Mouse (Mus musculus) CD4-positive, CD25-positive, alpha-beta regulatory T cell (primary cell): ENCODE measurements around the gene Olfr531. TPM values are rescaled to one million over a fixed set of nuclear protein-coding genes. Genes with fewer than 3 reads are reported as not detected.

Experiments
- polyA plus RNA-seq: library from polyadenylated mRNA; unstranded; fragments of 100-300 nt; shearing (Covaris generic); gene quantifications from one replicate; pipeline ENCODE4 v1.2.1, GENCODE M21; 2017

The Olfr531 gene
- not detected for polyA plus RNA-seq

DNA sequence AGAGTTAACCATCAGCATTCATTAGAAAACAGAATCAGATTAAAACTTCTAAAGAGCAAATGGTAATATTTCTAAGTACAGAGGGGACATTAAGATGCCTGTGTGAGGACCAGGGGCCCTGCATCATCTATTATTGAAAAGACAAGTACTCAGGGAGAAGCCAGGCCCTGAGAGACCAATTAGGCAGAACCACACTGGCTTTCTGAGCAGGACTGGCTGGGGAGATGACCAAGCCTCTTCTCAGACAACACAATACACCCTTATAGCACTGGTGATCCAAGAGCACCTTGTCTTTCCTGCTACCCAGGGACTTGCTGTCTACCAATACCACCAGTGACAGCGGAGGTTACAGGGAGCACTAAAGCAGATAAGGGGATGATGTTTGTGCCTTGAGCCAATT, at the start of gene Olfr531:
TSS of gene Olfr531 (minus strand) at position 101 of the 400 bp plus-strand sequence.

DNA sequence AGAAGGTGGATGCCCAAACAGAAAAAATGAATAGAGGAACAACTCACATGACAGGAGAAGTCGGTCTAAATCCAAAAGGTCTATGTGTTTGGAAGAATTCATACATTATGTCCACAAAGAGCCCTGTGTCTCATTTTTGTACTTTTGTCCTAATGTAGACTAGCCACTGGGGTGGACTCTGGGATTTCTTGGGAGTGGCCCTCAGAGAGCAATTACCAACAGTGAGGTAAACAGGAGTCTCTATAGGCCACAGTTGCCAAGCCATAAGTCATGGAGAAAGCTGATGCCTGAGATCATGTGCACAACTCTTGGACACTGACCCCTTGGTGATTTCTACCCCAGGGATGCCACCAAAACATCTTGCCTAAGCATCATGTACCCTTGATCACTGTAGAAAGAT, 18.8 kb upstream of the Olfr531 start, which contains the start of gene Olfr532:
TSS of gene Olfr532 (minus strand) at position 101 of the 400 bp plus-strand sequence.

DNA sequence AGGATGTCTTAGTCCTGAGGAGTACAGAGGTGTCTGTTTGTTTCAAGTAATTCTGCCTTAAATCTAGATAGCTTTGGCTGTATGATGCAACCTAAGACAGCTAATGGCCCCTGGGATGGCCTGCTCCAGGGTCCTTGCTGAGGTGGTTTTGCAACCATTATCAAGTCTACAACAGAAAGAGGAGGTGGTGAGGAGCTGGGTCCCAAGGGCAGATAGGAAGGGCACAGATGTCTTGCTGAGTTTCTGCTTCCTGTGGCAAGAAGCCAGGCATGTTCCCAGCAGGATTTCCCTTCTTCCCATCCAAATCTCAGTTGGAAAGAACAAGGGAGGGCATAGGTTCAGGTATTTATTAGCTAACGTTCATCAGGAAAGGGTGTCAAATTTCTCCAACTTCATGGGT, 26.5 kb downstream of the Olfr531 start, which contains the start of gene Olfr530:
TSS of gene Olfr530 (minus strand) at position 101 of the 400 bp plus-strand sequence.

DNA sequence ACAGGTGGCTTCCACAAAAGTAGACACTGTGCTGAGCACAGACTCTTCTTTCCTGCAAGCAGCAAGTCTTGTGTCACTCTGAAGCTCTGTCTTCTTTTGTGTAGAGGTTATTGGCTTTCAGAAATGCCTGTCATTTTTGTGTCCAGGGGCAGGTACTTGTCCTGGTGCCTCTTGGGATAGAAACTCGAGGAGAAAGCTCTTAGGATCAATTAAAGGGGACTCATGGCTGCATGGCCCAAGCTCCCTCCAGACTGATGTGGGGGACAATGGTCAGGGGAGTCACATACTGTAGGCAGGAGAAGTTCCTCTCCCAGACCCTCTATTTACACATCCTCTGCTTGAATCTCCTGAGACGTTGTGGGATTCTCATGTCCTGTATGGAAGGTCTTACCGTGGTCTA, 41.1 kb downstream of the Olfr531 start, which contains the start of gene Olfr60:
TSS of gene Olfr60 (minus strand) at position 101 of the 400 bp plus-strand sequence.

Other genes starting within 250 kb of the Olfr531 start
- not detected for gene Sprn, start 248.0 kb downstream of the Olfr531 start, polyA plus RNA-seq
- 0.06 TPM for gene Olfr522, start 238.2 kb downstream of the Olfr531 start, polyA plus RNA-seq
- 0.06 TPM for gene Olfr523, start 229.7 kb downstream of the Olfr531 start, polyA plus RNA-seq
- not detected for gene Olfr524, start 197.0 kb downstream of the Olfr531 start, polyA plus RNA-seq
- gene Cd163l1, start 184.7 kb downstream of the Olfr531 start, polyA plus RNA-seq = 0.08 TPM
- gene 5830411N06Rik, start 155.6 kb downstream of the Olfr531 start, polyA plus RNA-seq = 0.17 TPM
- not detected for gene Olfr525, start 82.1 kb downstream of the Olfr531 start, polyA plus RNA-seq
- gene Olfr527, start 68.9 kb downstream of the Olfr531 start, polyA plus RNA-seq = not detected
- gene Olfr60, start 41.2 kb downstream of the Olfr531 start, polyA plus RNA-seq = not detected
- gene Olfr530, start 26.6 kb downstream of the Olfr531 start, polyA plus RNA-seq = 0.12 TPM
- gene Olfr532, start 18.7 kb upstream of the Olfr531 start, polyA plus RNA-seq = 0.07 TPM
- not detected for gene Olfr533, start 60.5 kb upstream of the Olfr531 start, polyA plus RNA-seq
- gene Olfr535, start 81.3 kb upstream of the Olfr531 start, polyA plus RNA-seq = not detected
- not detected for gene Olfr536, start 104.5 kb upstream of the Olfr531 start, polyA plus RNA-seq
- not detected for gene Olfr538, start 165.0 kb upstream of the Olfr531 start, polyA plus RNA-seq
- 0.04 TPM for gene Olfr46, start 198.4 kb upstream of the Olfr531 start, polyA plus RNA-seq
- not detected for gene Olfr61, start 226.1 kb upstream of the Olfr531 start, polyA plus RNA-seq
- gene Olfr53, start 243.5 kb upstream of the Olfr531 start, polyA plus RNA-seq = not detected